In the genomic region with DNA sequence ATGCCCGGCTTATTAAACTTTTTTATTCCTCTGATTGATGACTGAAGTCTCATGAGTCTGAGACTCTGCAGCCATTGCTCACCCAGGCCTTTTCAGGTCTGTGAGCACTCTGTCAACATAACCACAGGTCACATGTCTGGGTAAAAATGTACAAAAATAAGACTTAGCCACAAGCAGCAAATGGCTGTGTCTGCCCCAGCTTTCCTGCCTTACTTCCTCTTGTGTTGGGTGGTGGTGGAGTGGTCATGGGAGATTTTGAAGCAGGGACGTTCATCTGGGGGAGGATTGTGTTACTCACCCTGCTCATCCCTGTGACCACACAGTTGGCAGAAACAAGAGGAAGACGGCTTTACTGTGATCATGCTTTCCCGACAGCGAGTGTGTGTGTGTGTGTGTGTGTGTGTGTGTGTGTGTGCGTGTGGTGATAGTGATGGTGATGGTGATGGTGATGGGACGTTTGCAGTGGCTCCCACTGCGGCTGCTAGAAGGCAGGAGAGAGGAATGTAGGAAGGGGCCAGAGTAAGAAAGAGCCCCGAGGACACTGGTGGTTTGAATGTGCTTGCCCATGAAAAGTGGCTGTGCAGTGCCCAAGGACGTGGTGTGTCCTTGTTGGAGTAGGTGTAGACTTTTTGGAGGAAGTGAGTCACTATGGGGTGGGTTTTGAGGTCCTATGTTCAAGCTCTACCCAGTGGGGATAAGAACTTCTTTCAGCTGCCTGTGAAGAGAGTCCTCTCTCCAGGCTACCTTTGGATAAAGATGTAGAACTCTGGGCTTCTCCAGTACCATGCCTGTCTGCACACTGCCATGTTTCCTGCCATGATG, we compare ENCODE assay signal across 10 mouse cellular contexts. TPM values are rescaled to one million over a fixed set of nuclear protein-coding genes. Genes with fewer than 3 reads are reported as not detected.
DNase-seq lines count a peak whose midpoint lies in the region; ATAC-seq and TF ChIP-seq lines count a peak whose summit lies in the region.
"Had no signal": no experiment of that assay in that cellular context is flagged by ENCODE, and none has a peak within 500 bp of the region (broad histone marks: within the 10 kb centered on the region; RNA-seq: fewer than 3 reads in every experiment).

No protein-coding gene starts in this region.

- H3K4me3 ChIP-seq in midbrain, postnatal 0 days (ENCODE audit: low read depth, low read length) = no peak overlapping the region
- no peak overlapping the region for H3K4me3 ChIP-seq in midbrain, embryonic 13.5 days (replicated peaks)
- H3K4me3 ChIP-seq: stomach, embryonic 15.5 days had no signal

- no peaks in the 10 kb centered on the region for H3K4me1 ChIP-seq in midbrain, postnatal 0 days (ENCODE audit: insufficient read depth, low read length)
- no peaks in the 10 kb centered on the region for H3K4me1 ChIP-seq in midbrain, embryonic 13.5 days (replicated peaks)
- H3K4me1 ChIP-seq: stomach, embryonic 15.5 days had no signal

- no peaks in the 10 kb centered on the region for H3K27me3 ChIP-seq in midbrain, postnatal 0 days (ENCODE audit: insufficient read depth, low read length)
- no peaks in the 10 kb centered on the region for H3K27me3 ChIP-seq in midbrain, embryonic 13.5 days
- H3K27me3 ChIP-seq: stomach, embryonic 15.5 days had no signal

- H3K36me3 ChIP-seq in midbrain, postnatal 0 days (ENCODE audit: insufficient read depth, low read length) = no peaks in the 10 kb centered on the region
- H3K36me3 ChIP-seq in midbrain, embryonic 13.5 days = no peaks in the 10 kb centered on the region
- H3K36me3 ChIP-seq: stomach, embryonic 15.5 days had no signal

- WGBS in midbrain, postnatal 0 days = 84% methylated on average over 10 of the region's 10 CpGs
- 88% methylated on average over 10 of the region's 10 CpGs for WGBS in midbrain, embryonic 13.5 days

- H3K27ac ChIP-seq in midbrain, postnatal 0 days (ENCODE audit: low read depth, low read length) = no peak overlapping the region
- H3K27ac ChIP-seq in midbrain, embryonic 13.5 days = no peak overlapping the region
- H3K27ac ChIP-seq: stomach, embryonic 15.5 days had no signal

- peak; percentile 96 for ATAC-seq in megakaryocyte, adult 5-6 weeks (ENCODE audit: poor library complexity, severe bottlenecking)
- ATAC-seq in midbrain, postnatal 0 days (ENCODE audit: low FRiP score) = no peak
- no peak for ATAC-seq in midbrain, embryonic 13.5 days

- intact Hi-C loops in heart, postnatal 25 days (cut with DNase I) = no loop called here

- DNase-seq in heart, adult 11 months = peak; percentile 97
- no peak for DNase-seq in heart, postnatal 25 days (ENCODE audit: low spot score)
- DNase-seq in 416B (ENCODE audit: low read depth) = peak; percentile 99
- peak; percentile 45 for DNase-seq in c-Kit-positive CD71-negative TER-119-negative erythroid progenitor cells, embryonic 14.5 days (ENCODE audit: low read depth)
- DNase-seq in midbrain, postnatal 0 days (ENCODE audit: low spot score) = no peak
- no peak for DNase-seq in cerebellum, postnatal 25 days
- DNase-seq: adrenal gland, postnatal 10 days had no signal

- no peak for TF ChIP-seq CTCF in midbrain, postnatal 0 days (IDR thresholded peaks at IDR 0.05)

- no peak overlapping the region for H3K4me2 ChIP-seq in midbrain, postnatal 0 days (ENCODE audit: low read depth, low read length, poor library complexity, severe bottlenecking)
- no peak overlapping the region for H3K4me2 ChIP-seq in midbrain, embryonic 13.5 days (replicated peaks)
- H3K4me2 ChIP-seq: stomach, embryonic 15.5 days had no signal

- no peaks in the 10 kb centered on the region for H3K9me3 ChIP-seq in midbrain, postnatal 0 days (ENCODE audit: low read length)
- peaks cover 4% of the 10 kb centered on the region; the same call in 1 of the 2 replicates for H3K9me3 ChIP-seq in midbrain, embryonic 13.5 days
- H3K9me3 ChIP-seq: stomach, embryonic 15.5 days had no signal

- no peak overlapping the region for H3K9ac ChIP-seq in midbrain, postnatal 0 days (replicated peaks; ENCODE audit: low read length, poor library complexity, severe bottlenecking)
- no peak overlapping the region for H3K9ac ChIP-seq in midbrain, embryonic 13.5 days (replicated peaks)
- H3K9ac ChIP-seq: stomach, embryonic 15.5 days had no signal

RNA-seq across cellular contexts. Expression of a gene that starts 37.8 kb away (rescaled TPM):
- total RNA-seq in heart, postnatal 25 days (2021) = 10 to 100 TPM; 55.8 to 63.8 TPM
- total RNA-seq in megakaryocyte, adult 5-6 weeks (2015) = 5.7 and 8.0 TPM in 2 replicates
- 3.1 and 4.9 TPM in 2 replicates for total RNA-seq in megakaryocyte, adult 5-6 weeks (2017)
- total RNA-seq in midbrain, postnatal 0 days (2014; rRNA removed) = 37.4 and 44.3 TPM in 2 replicates
- 66.9 and 67.0 TPM in 2 replicates for polyA plus RNA-seq in midbrain, postnatal 0 days (2015; fragmentation: Nextera tagmentation; extraction: Ambion mirVana)
- 31.2 and 34.4 TPM in 2 replicates for polyA plus RNA-seq in midbrain, embryonic 13.5 days (2015; fragmentation: Nextera tagmentation; extraction: Ambion mirVana)

Comparison
In these comparisons a context has a peak if more than half of its experiments do, and no peak if none do; other contexts are left out.
1. DNase-seq: peak in heart, adult 11 months (single experiment), 416B (single experiment) and c-Kit-positive CD71-negative TER-119-negative erythroid progenitor cells, embryonic 14.5 days (single experiment); none in heart, postnatal 25 days (single experiment), midbrain, postnatal 0 days (single experiment) and cerebellum, postnatal 25 days (0 of 2).